Mouse (Mus musculus): ENCODE data around the gene Plekhh1. TPM values are rescaled to one million over a fixed set of nuclear protein-coding genes. Genes with fewer than 3 reads are reported as not detected.

Gene Plekhh1
- 0.15 and 0.27 TPM in 2 replicates for polyA plus RNA-seq (2012; rRNA removed)

GRCm38 (mm10) chr12:79028911-79029861 is at the start of gene Plekhh1:
Gene Plekhh1 (plus strand): TSS chr12:79029163.

GRCm38 (mm10) chr12:79007126-79007753 is 21.7 kb upstream of the Plekhh1 start, which contains the start of gene Tmem229b:
Gene Tmem229b (minus strand): TSS chr12:79007627.

GRCm38 (mm10) chr12:79089182-79089812 is 60.3 kb downstream of the Plekhh1 start, which contains the start of gene Pigh:
Gene Pigh (minus strand): TSS chr12:79089651.

GRCm38 (mm10) chr12:79130299-79131177 is 101.6 kb downstream of the Plekhh1 start, which contains the start of gene Arg2:
Gene Arg2 (plus strand): TSS chr12:79130777.

Other genes starting within 250 kb of the Plekhh1 start
- 15.0 and 17.2 TPM in 2 replicates for gene Atp6v1d, start 167.5 kb upstream of the Plekhh1 start, polyA plus RNA-seq (2012; rRNA removed)
- 59.2 and 64.4 TPM in 2 replicates for gene Eif2s1, start 167.3 kb upstream of the Plekhh1 start, polyA plus RNA-seq (2012; rRNA removed)
- gene Plek2, start 122.2 kb upstream of the Plekhh1 start, polyA plus RNA-seq (2012; rRNA removed) = 20.6 and 23.2 TPM in 2 replicates
- 2.1 and 2.6 TPM in 2 replicates for gene Tmem229b, start 21.5 kb upstream of the Plekhh1 start, polyA plus RNA-seq (2012; rRNA removed)
- 3.3 and 3.5 TPM in 2 replicates for gene Pigh, start 60.5 kb downstream of the Plekhh1 start, polyA plus RNA-seq (2012; rRNA removed)
- gene Arg2, start 101.6 kb downstream of the Plekhh1 start, polyA plus RNA-seq (2012; rRNA removed) = 0.02 and 0.07 TPM in 2 replicates
- gene Vti1b, start 143.5 kb downstream of the Plekhh1 start, polyA plus RNA-seq (2012; rRNA removed) = 18.5 and 19.4 TPM in 2 replicates
- gene Rdh11, start 163.1 kb downstream of the Plekhh1 start, polyA plus RNA-seq (2012; rRNA removed) = 13.7 and 16.9 TPM in 2 replicates
- 0.26 and 0.39 TPM in 2 replicates for gene Rdh12, start 179.8 kb downstream of the Plekhh1 start, polyA plus RNA-seq (2012; rRNA removed)

Measured in liver, embryonic 14 days (tissue).